Mouse (Mus musculus): ENCODE data around the gene Cryzl1. TPM values are rescaled to one million over a fixed set of nuclear protein-coding genes. Genes with fewer than 3 reads are reported as not detected.

Cryzl1 gene
- 71.2 and 72.5 TPM in 2 replicates for polyA plus RNA-seq (2016; fragmentation: Nextera tagmentation; extraction: Ambion mirVana)

DNA sequence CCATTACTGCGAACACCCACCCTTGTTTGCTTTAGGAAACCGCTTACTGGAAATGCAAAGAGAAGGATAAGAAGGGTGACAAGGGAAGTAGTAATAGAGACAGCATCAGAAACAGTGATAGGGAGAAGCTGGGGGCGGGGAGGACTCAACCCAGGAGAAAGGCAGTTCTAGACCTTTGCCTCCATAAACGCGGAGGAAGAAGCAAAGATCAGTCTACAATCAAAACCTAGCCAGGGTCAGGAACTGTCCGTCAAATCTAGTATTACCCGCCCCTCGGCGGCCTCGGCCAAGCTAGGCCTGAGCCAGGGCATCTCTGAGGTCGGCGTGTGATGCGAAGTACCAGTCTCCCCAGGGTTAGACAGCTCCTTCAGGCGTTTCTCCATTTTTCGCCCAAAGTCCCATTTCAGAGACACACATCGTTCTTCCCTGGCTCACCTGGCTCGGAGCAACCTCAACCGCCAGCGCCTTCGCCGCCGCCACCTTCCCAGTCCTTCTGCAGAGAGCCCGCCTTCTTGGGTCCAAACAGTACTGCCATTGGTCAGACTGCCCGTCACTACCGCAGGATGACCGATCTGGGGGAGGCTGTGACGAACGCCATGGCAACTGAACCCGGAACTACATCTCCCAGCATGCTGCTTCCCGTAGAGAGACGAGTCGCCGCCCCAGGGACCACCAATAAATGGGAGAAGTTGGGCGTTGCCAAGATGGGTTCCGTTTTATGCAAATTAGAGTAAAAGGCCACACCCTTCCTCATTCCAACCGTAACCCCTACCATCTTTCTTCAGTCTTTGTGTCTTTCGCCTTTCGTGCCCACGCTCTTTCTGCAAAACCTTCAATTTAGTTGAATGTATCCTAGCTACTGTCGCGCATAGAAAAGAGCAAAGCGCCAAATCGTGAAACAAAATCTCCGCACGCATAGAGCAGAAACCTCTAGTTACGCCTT is at the start of gene Cryzl1:
Gene Cryzl1 (minus strand): TSS at position 853 of the 943 bp plus-strand sequence.
- 1% methylated on average over 46 of the region's 46 CpGs for WGBS
- Histone ChIP-seq H3K4me1 (peaks cover 36% of the 10 kb centered on the region), H3K27me3 (ENCODE audit: low read depth, poor library complexity, severe bottlenecking) (no peaks in the 10 kb centered on the region), H3K9me3 (replicated peaks) (no peaks in the 10 kb centered on the region), H3K27ac (replicated peaks) (peak within 1 kb of the TSS; percentile 97), H3K36me3 (0 out of 2 replicates have a peak, but pooled peaks cover 7% of the 10 kb centered on the region), H3K4me3 (peak within 1 kb of the TSS; percentile 92)
- peak; percentile 98 for DNase-seq (ENCODE audit: low spot score)

- no peak overlapping the region for H3K27ac ChIP-seq (replicated peaks)
- H3K9me3 ChIP-seq (replicated peaks) = no peaks in the 10 kb centered on the region
- WGBS = 91% methylated on average over 7 of the region's 7 CpGs
- H3K36me3 ChIP-seq = no peaks in the 10 kb centered on the region
- no peak overlapping the region for H3K4me3 ChIP-seq
- no peak for DNase-seq (ENCODE audit: low spot score)
- no peaks in the 10 kb centered on the region for H3K27me3 ChIP-seq (ENCODE audit: low read depth, poor library complexity, severe bottlenecking)
- H3K4me1 ChIP-seq = peaks cover 49% of the 10 kb centered on the region
These were observed 43.8 kb upstream of the Cryzl1 start for GRCm38 (mm10) chr16:91772586-91772985.

GRCm38 (mm10) chr16:91771334-91771733 is 42.6 kb upstream of the Cryzl1 start:
- Histone ChIP-seq H3K27me3 (ENCODE audit: low read depth, poor library complexity, severe bottlenecking) (no peaks in the 10 kb centered on the region), H3K36me3 (no peaks in the 10 kb centered on the region), H3K27ac (replicated peaks) (peak overlapping the region; percentile 35; the same call in 1 of the 2 replicates), H3K4me3 (no peak overlapping the region), H3K4me1 (peaks cover 61% of the 10 kb centered on the region), H3K9me3 (replicated peaks) (no peaks in the 10 kb centered on the region)
- WGBS = 87% methylated on average over 6 of the region's 6 CpGs
- no peak for DNase-seq (ENCODE audit: low spot score)

DNA sequence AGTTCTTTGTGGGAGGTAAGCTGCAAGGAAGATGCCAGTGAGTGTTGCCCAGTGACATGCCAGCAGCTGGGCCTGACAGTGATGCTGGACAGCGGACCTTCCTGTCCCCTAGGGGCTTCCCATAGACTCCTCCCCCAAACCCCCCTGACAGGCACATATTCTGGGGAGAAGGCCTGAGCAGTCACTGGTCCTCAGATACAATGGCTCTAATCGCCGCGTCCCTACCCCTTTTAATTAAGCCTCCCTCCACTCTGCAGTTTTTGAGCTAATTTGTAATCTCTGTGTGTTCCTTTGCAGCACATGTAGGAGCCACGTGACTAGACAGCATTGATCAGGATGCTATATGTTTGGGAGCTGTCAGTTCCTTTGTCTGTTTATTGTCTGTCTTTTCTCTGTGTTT is 41.9 kb upstream of the Cryzl1 start:
- Histone ChIP-seq H3K9me3 (replicated peaks) (no peaks in the 10 kb centered on the region), H3K4me1 (peaks cover 61% of the 10 kb centered on the region), H3K4me3 (no peak overlapping the region), H3K27ac (replicated peaks) (peak overlapping the region; percentile 35), H3K27me3 (ENCODE audit: low read depth, poor library complexity, severe bottlenecking) (no peaks in the 10 kb centered on the region), H3K36me3 (no peaks in the 10 kb centered on the region)
- DNase-seq (ENCODE audit: low spot score) = peak; percentile 48
- 23% methylated on average over 5 of the region's 5 CpGs for WGBS

DNA sequence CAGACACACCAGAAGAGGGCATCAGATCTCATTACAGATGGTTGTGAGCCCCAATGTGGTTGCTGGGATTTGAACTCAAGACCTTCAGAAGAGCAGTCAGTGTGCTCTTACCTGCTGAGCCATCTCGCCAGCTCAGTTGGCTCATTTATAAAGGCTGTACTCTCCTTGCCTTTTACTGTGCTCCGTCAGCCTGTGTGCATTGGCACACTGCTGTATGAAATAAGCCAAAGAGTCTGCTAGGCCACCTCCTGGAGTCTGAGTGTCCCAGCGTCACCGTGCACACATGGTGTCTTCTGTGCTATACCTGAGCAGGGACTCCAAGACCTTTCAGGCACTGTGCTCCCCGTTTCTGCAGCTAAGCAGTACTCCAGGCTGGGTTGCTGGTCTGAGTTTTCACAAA is 41.1 kb upstream of the Cryzl1 start:
- Histone ChIP-seq H3K36me3 (no peaks in the 10 kb centered on the region), H3K27me3 (ENCODE audit: low read depth, poor library complexity, severe bottlenecking) (no peaks in the 10 kb centered on the region), H3K4me3 (no peak overlapping the region), H3K4me1 (peaks cover 64% of the 10 kb centered on the region), H3K27ac (replicated peaks) (peak overlapping the region; percentile 35; the same call in 1 of the 2 replicates), H3K9me3 (replicated peaks) (no peaks in the 10 kb centered on the region)
- WGBS = 86% methylated on average over 5 of the region's 5 CpGs
- no peak for DNase-seq (ENCODE audit: low spot score)

DNA sequence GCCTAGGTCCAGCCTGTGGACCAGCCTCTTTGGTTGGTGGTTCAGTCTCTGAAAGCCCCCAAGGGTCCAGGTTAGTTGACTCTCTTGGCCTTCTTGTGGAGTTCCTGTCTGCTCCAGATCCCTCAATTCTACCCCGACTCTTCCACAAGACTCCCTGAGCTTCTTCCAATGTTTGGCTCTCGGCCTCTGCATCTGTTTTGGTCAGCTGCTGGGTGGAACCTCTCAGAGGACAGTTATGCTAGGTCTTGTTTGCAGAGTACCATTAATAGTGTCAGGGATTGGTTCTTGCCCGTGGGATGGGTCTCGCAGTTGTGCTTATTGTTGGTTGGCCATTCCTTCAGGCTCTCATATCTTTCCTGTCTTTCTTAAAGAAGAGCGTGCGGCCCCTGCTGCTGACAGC is 39.8 kb upstream of the Cryzl1 start:
- 96% methylated on average over 6 of the region's 6 CpGs for WGBS
- H3K27ac ChIP-seq (replicated peaks) = 0 out of 2 replicates have a peak overlapping the region, but pooled peaks have one; percentile 13

GRCm38 (mm10) chr16:91767165-91767701 is 38.5 kb upstream of the Cryzl1 start:
- H3K9me3 ChIP-seq (replicated peaks) = no peaks in the 10 kb centered on the region
- 92% methylated on average over 11 of the region's 11 CpGs for WGBS

More for the DNA sequence above, 39.8 kb upstream of the Cryzl1 start:
- no peak for DNase-seq (ENCODE audit: low spot score)
- H3K27me3 ChIP-seq (ENCODE audit: low read depth, poor library complexity, severe bottlenecking) = no peaks in the 10 kb centered on the region
- H3K9me3 ChIP-seq (replicated peaks) = no peaks in the 10 kb centered on the region
- no peaks in the 10 kb centered on the region for H3K36me3 ChIP-seq
- H3K4me1 ChIP-seq = peaks cover 77% of the 10 kb centered on the region
- no peak overlapping the region for H3K4me3 ChIP-seq

GRCm38 (mm10) chr16:91765816-91766210 is 37.0 kb upstream of the Cryzl1 start:
- no peak overlapping the region for H3K4me3 ChIP-seq
- H3K36me3 ChIP-seq = no peaks in the 10 kb centered on the region
- no peaks in the 10 kb centered on the region for H3K27me3 ChIP-seq (ENCODE audit: low read depth, poor library complexity, severe bottlenecking)
- H3K9me3 ChIP-seq (replicated peaks) = no peaks in the 10 kb centered on the region
- 93% methylated on average over 15 of the region's 15 CpGs for WGBS
- no peak overlapping the region for H3K27ac ChIP-seq (replicated peaks)
- H3K4me1 ChIP-seq = peaks cover 74% of the 10 kb centered on the region
- no peak for DNase-seq (ENCODE audit: low spot score)

More at GRCm38 (mm10) chr16:91767165-91767701, 38.5 kb upstream of the Cryzl1 start:
- Histone ChIP-seq H3K4me3 (no peak overlapping the region), H3K27ac (replicated peaks) (no peak overlapping the region), H3K4me1 (peaks cover 83% of the 10 kb centered on the region), H3K27me3 (ENCODE audit: low read depth, poor library complexity, severe bottlenecking) (no peaks in the 10 kb centered on the region), H3K36me3 (no peaks in the 10 kb centered on the region)
- no peak for DNase-seq (ENCODE audit: low spot score)

DNA sequence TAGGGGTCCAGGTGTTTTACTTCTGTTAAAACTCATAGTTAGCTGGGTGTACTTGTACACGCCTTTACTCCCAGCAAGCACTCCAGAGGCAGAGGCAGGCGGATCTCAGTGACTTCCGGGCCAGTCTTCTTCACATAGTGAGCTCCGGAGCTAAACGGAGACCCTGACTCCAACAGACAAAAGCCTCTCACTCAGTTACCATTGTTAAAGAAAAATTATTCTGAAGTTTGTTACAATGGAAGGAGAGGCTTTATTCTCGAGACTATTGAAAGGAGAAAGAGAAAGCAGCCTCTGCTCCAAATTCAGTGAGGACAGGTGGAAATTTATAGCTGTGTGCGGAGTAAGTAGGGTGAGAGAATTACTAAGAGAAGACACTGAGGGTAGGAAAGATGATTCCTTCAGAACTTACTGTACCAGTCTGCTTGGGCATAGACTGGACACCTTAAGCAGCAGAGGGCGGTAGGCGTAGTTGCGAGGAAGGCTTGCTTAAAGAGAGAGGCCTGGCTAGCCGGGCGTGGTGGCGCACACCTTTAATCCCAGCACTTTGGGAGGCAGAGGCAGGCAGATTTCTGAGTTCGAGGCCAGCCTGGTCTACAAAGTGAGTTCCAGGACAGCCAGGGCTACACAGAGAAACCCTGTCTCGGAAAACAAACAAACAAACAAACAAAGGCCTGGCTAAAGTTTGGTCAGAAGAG is 36.5 kb upstream of the Cryzl1 start:
- Histone ChIP-seq H3K4me1 (peaks cover 74% of the 10 kb centered on the region), H3K27me3 (ENCODE audit: low read depth, poor library complexity, severe bottlenecking) (no peaks in the 10 kb centered on the region), H3K27ac (replicated peaks) (peak overlapping the region; percentile 57; the same call in 1 of the 2 replicates), H3K36me3 (peaks cover 4% of the 10 kb centered on the region; the same call in 1 of the 2 replicates), H3K4me3 (no peak overlapping the region), H3K9me3 (replicated peaks) (no peaks in the 10 kb centered on the region)
- DNase-seq (ENCODE audit: low spot score) = no peak
- 92% methylated on average over 15 of the region's 15 CpGs for whole genome bisulfite sequencing

- peak overlapping the region; percentile 74 for H3K27ac ChIP-seq (replicated peaks)
- H3K36me3 ChIP-seq = peaks cover 7% of the 10 kb centered on the region; the same call in 1 of the 2 replicates
- no peak for DNase-seq (ENCODE audit: low spot score)
- H3K4me3 ChIP-seq = no peak overlapping the region
- no peaks in the 10 kb centered on the region for H3K9me3 ChIP-seq (replicated peaks)
- peaks cover 66% of the 10 kb centered on the region for H3K4me1 ChIP-seq
- 79% methylated on average over 6 of the region's 6 CpGs for WGBS
- no peaks in the 10 kb centered on the region for H3K27me3 ChIP-seq (ENCODE audit: low read depth, poor library complexity, severe bottlenecking)
These were observed 35.6 kb upstream of the Cryzl1 start for GRCm38 (mm10) chr16:91764414-91764813.

DNA sequence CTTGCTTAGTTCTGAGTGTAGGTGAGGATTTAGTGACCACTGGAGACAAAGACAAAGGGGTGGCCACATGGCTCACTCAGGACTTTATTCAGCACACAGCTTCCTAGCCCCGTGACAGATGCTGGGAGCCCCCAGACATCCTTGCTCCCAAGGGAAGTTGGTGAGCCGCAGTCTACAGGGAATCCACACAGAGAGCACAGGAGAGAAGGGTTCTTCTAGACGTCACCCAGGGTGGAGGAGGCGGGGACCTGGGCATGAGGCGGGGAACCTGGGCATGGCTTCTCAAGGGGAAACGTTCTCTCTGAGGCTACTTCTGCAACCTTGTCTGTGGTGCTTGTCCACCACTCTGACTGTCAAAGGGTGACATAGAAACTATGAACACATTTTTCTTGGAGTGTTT is 35.2 kb upstream of the Cryzl1 start:
- 73% methylated on average over 6 of the region's 6 CpGs for WGBS
- peak overlapping the region; percentile 74 for H3K27ac ChIP-seq (replicated peaks)
- peaks cover 63% of the 10 kb centered on the region for H3K4me1 ChIP-seq
- no peak for DNase-seq (ENCODE audit: low spot score)
- H3K36me3 ChIP-seq = peaks cover 7% of the 10 kb centered on the region; the same call in 1 of the 2 replicates
- H3K27me3 ChIP-seq (ENCODE audit: low read depth, poor library complexity, severe bottlenecking) = no peaks in the 10 kb centered on the region
- no peaks in the 10 kb centered on the region for H3K9me3 ChIP-seq (replicated peaks)
- H3K4me3 ChIP-seq = no peak overlapping the region

- Histone ChIP-seq H3K4me1 (peaks cover 55% of the 10 kb centered on the region), H3K9me3 (replicated peaks) (no peaks in the 10 kb centered on the region), H3K27me3 (ENCODE audit: low read depth, poor library complexity, severe bottlenecking) (no peaks in the 10 kb centered on the region), H3K27ac (replicated peaks) (no peak overlapping the region), H3K4me3 (no peak overlapping the region), H3K36me3 (peaks cover 7% of the 10 kb centered on the region; the same call in 1 of the 2 replicates)
- WGBS = 83% methylated on average over 7 of the region's 7 CpGs
- DNase-seq (ENCODE audit: low spot score) = no peak
These were observed 33.7 kb upstream of the Cryzl1 start for GRCm38 (mm10) chr16:91762476-91762875.

Measured in midbrain, embryonic 10.5 days (tissue).